Mouse (Mus musculus): ENCODE measurements at regions not wholly inside any gene's neighbourhood (a gene's known extent, or its start where the extent isn't known, plus 50 kb on each side); places are given as distances from the start of the nearest gene placed in this dataset.

DNA sequence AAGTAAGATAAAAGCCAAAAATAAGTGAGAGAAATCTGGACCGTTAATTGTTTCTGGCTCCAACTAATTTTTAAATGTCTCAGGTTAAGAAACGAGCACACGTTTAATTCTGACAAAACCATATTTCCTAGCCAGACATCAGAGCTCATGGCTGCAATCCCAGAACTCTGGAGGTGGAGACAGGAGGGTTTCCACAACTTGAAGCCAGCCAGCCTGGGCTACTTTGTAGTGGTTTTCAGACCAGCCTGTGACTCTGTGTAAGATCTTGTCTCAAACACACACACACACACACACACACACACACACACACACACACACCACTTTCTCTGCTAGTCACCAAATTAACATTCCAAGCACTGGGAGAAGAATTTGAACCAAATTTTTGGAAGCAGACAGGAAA is 174.2 kb downstream of the Efnb2 start:
- TF ChIP-seq CTCF (conservative IDR thresholded peaks at IDR 0.05; ENCODE audit: low read length) (no peak), POU5F1 (IDR thresholded peaks at IDR 0.05; ENCODE audit: borderline replicate concordance, low read length) (no peak)

All from E14TG2a.4 (cell line).